Mouse (Mus musculus) ES-E14 (cell line): ENCODE data around the gene Als2. TPM values are rescaled to one million over a fixed set of nuclear protein-coding genes. Genes with fewer than 3 reads are reported as not detected.

Experiments
- DNase-seq: peaks from one replicate; pipeline ENCODE4 v3.0.0-alpha.2; 2013; ENCODE audit warnings: low read depth, low spot score
- H3K27ac ChIP-seq: 2 replicates; pipeline ENCODE4 v1.5.1; 2012; ENCODE audit warnings: low read depth, mild to moderate bottlenecking, low read length, moderate library complexity, mixed read lengths; ENCODE audit not compliant: poor library complexity, insufficient read depth, severe bottlenecking
- H3K36me3 ChIP-seq: 2 replicates; pipeline ENCODE4 v1.6.1; 2012; ENCODE audit warnings: mild to moderate bottlenecking, low read length, moderate library complexity, mixed read lengths; ENCODE audit not compliant: control insufficient read depth, poor library complexity, insufficient read depth, severe bottlenecking
- H3K4me1 ChIP-seq, 2 experiments: fragments of 150-350 bp in 1 of 2; sonication (generic) in 1 of 2; 2 replicates each; pipeline ENCODE4 v1.6.1; 2012; ENCODE audit warnings: low read length in 2 of 2, mild to moderate bottlenecking in 1 of 2, mixed read lengths in 1 of 2; ENCODE audit not compliant: control insufficient read depth in 2 of 2, insufficient read depth in 2 of 2, poor library complexity in 1 of 2
- H3K4me3 ChIP-seq, 2 experiments: fragments of 150-350 bp in 1 of 2; sonication (generic) in 1 of 2; 2 replicates each; pipeline ENCODE4 v1.5.1; 2012; ENCODE audit warnings: low read length in 2 of 2, low read depth in 1 of 2, mild to moderate bottlenecking in 1 of 2, mixed read lengths in 1 of 2; ENCODE audit not compliant: insufficient read depth in 1 of 2, poor library complexity in 1 of 2, severe bottlenecking in 1 of 2
- H3K9ac ChIP-seq: 2 replicates; pipeline ENCODE4 v1.6.1; 2012; ENCODE audit warnings: low read depth, mild to moderate bottlenecking, low read length, mixed read lengths; ENCODE audit not compliant: poor library complexity, insufficient read depth, severe bottlenecking
- H3K9me3 ChIP-seq: fragments of 150-350 bp; sonication (generic); 2 replicates; pipeline ENCODE4 v1.6.1; 2012; ENCODE audit warnings: low read depth, mild to moderate bottlenecking, low read length; ENCODE audit not compliant: control insufficient read depth, insufficient read depth
- CHD2 ChIP-seq: IDR thresholded peaks from 2 replicates; pipeline ENCODE4 v1.6.1; 2014; ENCODE audit warnings: mild to moderate bottlenecking, low read depth, low read length, inconsistent platforms
- HCFC1 ChIP-seq: IDR thresholded peaks from 2 replicates; pipeline ENCODE4 v1.6.1; 2012; ENCODE audit warnings: low read length, inconsistent platforms, borderline replicate concordance; ENCODE audit not compliant: insufficient read depth
- MAFK ChIP-seq: IDR thresholded peaks from 2 replicates; pipeline ENCODE4 v1.6.1; 2014; ENCODE audit warnings: mild to moderate bottlenecking, low read depth, low read length, inconsistent platforms; ENCODE audit not compliant: insufficient read depth
- ZC3H11A ChIP-seq: IDR thresholded peaks from 2 replicates; pipeline ENCODE4 v1.6.1; 2012; ENCODE audit warnings: low read depth, mild to moderate bottlenecking, inconsistent platforms, low read length, borderline replicate concordance
- ZNF384 ChIP-seq: IDR thresholded peaks from 2 replicates; pipeline ENCODE4 v1.6.1; 2012; ENCODE audit warnings: low read depth, low read length, inconsistent platforms
- in situ Hi-C, 2 experiments: fragments of 600-800 bp; cut with MboI; formaldehyde crosslinking; loops; one replicate each; pipeline ENCODE4 v1.15.1; 2025; ENCODE audit warnings: low sequenced_read_pairs in 2 of 2, inconsistent platforms in 1 of 2; ENCODE audit not compliant: unreplicated experiment in 2 of 2
- total RNA-seq: library from RNA; depleted of rRNA; stranded (reverse); fragments of 300-350 nt; gene quantifications from 2 replicates; pipeline ENCODE4 v1.2.3, GENCODE M21; 2012

The Als2 gene
- total RNA-seq, 1 experiment = 23.2 TPM

DNA sequence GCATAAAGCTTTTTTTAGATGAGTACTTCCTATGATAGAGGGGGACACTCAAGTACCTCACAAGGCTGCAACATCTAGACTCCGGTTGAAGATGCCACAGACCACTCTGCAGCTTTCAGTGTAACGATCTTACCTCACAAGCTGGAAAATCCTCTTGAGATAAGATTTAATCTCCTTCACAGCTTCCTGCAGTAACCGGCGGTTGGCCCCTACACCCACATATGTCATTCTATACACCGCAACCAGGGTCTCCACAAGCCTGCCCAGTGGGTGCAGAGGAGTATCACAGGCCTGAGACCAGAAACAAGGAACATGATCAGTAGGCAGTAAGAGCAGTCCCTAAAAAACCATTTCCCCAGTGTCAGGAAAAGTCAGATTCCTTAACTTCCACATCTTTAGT, 64.0 kb downstream of the Als2 start:
- Histone ChIP-seq H3K4me3 (no peak overlapping the region), H3K36me3 (peaks cover 12% of the 10 kb centered on the region), H3K9ac (no peak overlapping the region), H3K4me1 (no peaks in the 10 kb centered on the region), H3K9me3 (no peaks in the 10 kb centered on the region), H3K27ac (no peak overlapping the region)
- no peak for TF ChIP-seq HCFC1
- TF ChIP-seq ZNF384 = no peak
- TF ChIP-seq MAFK = no peak
- in situ Hi-C loops = no loop called here
- DNase-seq = no peak

- H3K9me3 ChIP-seq = no peaks in the 10 kb centered on the region
- no peak overlapping the region for H3K27ac ChIP-seq
- TF ChIP-seq ZC3H11A = no peak
- TF ChIP-seq ZNF384 = no peak
- TF ChIP-seq HCFC1 = no peak
- TF ChIP-seq CHD2 = no peak
- no peak for TF ChIP-seq MAFK
- DNase-seq = no peak
- no peak overlapping the region for H3K4me3 ChIP-seq
- in situ Hi-C loops = no loop called here
- no peaks in the 10 kb centered on the region for H3K4me1 ChIP-seq
- peaks cover 18% of the 10 kb centered on the region for H3K36me3 ChIP-seq
- H3K9ac ChIP-seq = no peak overlapping the region
Measured at GRCm38 (mm10) chr1:59171875-59172274, 65.2 kb downstream of the Als2 start.

DNA sequence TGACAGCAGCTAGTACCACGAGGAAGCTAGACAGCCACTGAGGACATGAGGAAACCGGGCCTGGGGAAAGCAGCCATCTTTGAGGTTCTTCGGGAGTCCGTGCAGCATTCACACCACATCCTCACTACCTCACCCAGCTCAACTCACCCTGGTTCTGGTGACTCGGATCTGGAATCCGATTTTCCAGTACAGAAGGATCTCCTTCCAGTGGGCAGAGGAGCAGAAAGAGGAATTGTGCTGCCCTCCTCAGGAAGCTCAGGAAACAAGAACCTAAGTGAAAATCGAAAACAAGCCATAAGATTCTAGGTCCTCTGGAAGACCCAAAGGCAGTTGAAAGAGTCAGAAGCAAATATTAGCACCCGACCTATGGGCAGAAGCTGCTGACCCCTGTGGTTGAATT, 66.7 kb downstream of the Als2 start:
- Histone ChIP-seq H3K4me3 (no peak overlapping the region), H3K9ac (no peak overlapping the region), H3K4me1 (no peaks in the 10 kb centered on the region), H3K27ac (no peak overlapping the region), H3K9me3 (no peaks in the 10 kb centered on the region), H3K36me3 (peaks cover 22% of the 10 kb centered on the region)
- no peak for TF ChIP-seq ZNF384
- no peak for DNase-seq
- in situ Hi-C loops = no loop called here

- no peak overlapping the region for H3K27ac ChIP-seq
- peaks cover 20% of the 10 kb centered on the region for H3K36me3 ChIP-seq
- in situ Hi-C loops = no loop called here
- no peaks in the 10 kb centered on the region for H3K9me3 ChIP-seq
- DNase-seq = no peak
- no peak for TF ChIP-seq ZNF384
- H3K4me1 ChIP-seq = no peaks in the 10 kb centered on the region
- no peak overlapping the region for H3K4me3 ChIP-seq
- no peak overlapping the region for H3K9ac ChIP-seq
Measured at GRCm38 (mm10) chr1:59169586-59169985, 67.4 kb downstream of the Als2 start.

- Histone ChIP-seq H3K9ac (no peak overlapping the region), H3K27ac (no peak overlapping the region), H3K4me3 (no peak overlapping the region), H3K4me1 (no peaks in the 10 kb centered on the region), H3K36me3 (peaks cover 20% of the 10 kb centered on the region), H3K9me3 (no peaks in the 10 kb centered on the region)
- no peak for TF ChIP-seq CHD2
- no peak for TF ChIP-seq HCFC1
- TF ChIP-seq ZNF384 = no peak
- no peak for TF ChIP-seq MAFK
- no peak for TF ChIP-seq ZC3H11A
- in situ Hi-C loops = no loop called here
- DNase-seq = no peak
Measured at GRCm38 (mm10) chr1:59168556-59168955, 68.5 kb downstream of the Als2 start.
